Mouse (Mus musculus): ENCODE measurements around the gene Txndc8. TPM values are rescaled to one million over a fixed set of nuclear protein-coding genes. Genes with fewer than 3 reads are reported as not detected.

The Txndc8 gene
- polyA plus RNA-seq, 1 experiment from 2014 or later: not detected

DNA sequence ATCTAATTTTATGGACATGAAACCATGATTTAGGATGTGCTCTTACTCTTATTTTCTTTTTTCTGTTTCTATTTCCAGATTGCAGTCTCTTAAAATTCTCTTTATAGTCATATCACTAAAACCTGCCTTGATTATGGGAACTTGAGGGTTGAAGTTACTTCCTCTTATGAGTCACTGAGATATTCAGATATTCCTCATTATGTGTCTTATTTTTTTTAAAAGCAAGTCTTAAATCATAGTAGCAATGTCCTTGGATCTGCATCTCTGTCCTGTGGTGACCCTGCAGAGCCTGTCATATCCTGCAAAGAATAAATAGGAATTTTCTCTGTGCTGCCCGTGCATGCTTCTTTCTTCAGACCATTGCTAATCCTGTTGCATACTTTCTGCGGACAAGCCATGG, 31.2 kb upstream of the Txndc8 start:
- WGBS: 76% methylated on average over 2 of the region's 2 CpGs

DNA sequence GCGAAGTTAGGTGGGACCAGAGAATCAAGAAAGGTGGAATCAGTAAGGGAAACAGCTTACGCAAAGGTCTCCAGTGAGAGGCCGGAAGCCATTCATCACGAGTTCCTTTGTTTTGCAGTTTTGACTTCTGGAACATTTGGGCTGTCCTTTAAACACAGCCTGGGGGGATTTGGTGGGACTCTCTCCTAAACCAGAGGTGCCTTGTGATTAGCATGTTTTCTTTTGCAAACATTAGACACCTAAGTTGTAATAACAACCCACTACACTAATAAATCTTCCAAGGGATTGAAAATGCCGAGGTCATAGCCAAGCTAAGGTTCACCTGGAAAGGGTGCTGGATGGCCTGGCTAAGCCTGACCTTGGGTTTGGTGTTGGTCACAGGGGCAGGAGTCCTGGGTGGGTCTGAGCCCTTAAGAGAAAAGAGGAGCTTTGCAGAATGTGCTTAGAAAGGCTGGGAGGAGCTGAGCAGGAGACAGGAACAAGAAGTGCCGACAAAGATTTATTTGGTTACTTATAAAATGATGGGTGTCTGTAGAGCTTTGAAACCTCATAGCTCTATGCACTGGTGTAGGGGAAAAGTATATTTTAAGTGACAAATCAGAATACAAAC, 28.3 kb upstream of the Txndc8 start:
- Histone ChIP-seq H3K4me2 (replicated peaks; ENCODE audit: low read depth) (no peak overlapping the region), H3K9ac (ENCODE audit: low read depth, low read length) (no peak overlapping the region), H3K9me3 (ENCODE audit: control insufficient read depth) (no peaks in the 10 kb centered on the region), H3K27ac (ENCODE audit: low read depth, low read length) (no peak overlapping the region), H3K4me3 (ENCODE audit: low read depth, low read length) (no peak overlapping the region), H3K27me3 (replicated peaks; ENCODE audit: control insufficient read depth, insufficient read depth, low read length) (no peaks in the 10 kb centered on the region), H3K36me3 (ENCODE audit: control insufficient read depth, insufficient read depth) (no peaks in the 10 kb centered on the region), H3K4me1 (replicated peaks; ENCODE audit: control insufficient read depth, insufficient read depth, low read length) (no peaks in the 10 kb centered on the region)
- TF ChIP-seq CTCF (IDR thresholded peaks at IDR 0.05; ENCODE audit: low read depth): no peak
- WGBS: 67% methylated on average over 6 of the region's 6 CpGs
- ATAC-seq: no peak

More for the DNA sequence above, 31.2 kb upstream of the Txndc8 start:
- H3K27ac ChIP-seq (ENCODE audit: low read depth, low read length): no peak overlapping the region
- H3K36me3 ChIP-seq (ENCODE audit: control insufficient read depth, insufficient read depth): no peaks in the 10 kb centered on the region
- ATAC-seq: no peak
- H3K27me3 ChIP-seq (replicated peaks; ENCODE audit: control insufficient read depth, insufficient read depth, low read length): no peaks in the 10 kb centered on the region
- no peak overlapping the region for H3K4me2 ChIP-seq (replicated peaks; ENCODE audit: low read depth)
- no peak overlapping the region for H3K9ac ChIP-seq (ENCODE audit: low read depth, low read length)
- no peaks in the 10 kb centered on the region for H3K9me3 ChIP-seq (ENCODE audit: control insufficient read depth)
- TF ChIP-seq CTCF (IDR thresholded peaks at IDR 0.05; ENCODE audit: low read depth): no peak
- no peak overlapping the region for H3K4me3 ChIP-seq (ENCODE audit: low read depth, low read length)
- no peaks in the 10 kb centered on the region for H3K4me1 ChIP-seq (replicated peaks; ENCODE audit: control insufficient read depth, insufficient read depth, low read length)

DNA sequence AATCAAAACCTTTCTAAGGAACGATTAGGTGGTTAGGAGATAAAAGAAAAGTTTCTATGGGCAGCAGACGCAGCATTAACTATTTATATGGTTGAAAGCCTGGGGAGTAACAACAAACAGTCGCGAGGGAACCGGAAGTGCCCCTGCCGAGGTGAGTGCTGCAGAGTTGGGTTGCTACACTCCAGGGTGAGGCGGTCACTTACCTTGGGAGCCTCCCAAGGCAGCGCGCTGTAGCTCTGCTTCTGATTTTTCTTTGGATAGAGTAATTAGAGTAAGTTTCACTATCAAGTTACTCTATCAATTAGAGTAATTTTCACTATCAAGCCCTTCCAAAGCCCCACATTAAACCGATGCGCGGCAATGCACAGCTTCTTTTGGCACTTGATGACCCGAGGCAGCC, 25.7 kb upstream of the Txndc8 start:
- Histone ChIP-seq H3K36me3 (ENCODE audit: control insufficient read depth, insufficient read depth) (no peaks in the 10 kb centered on the region), H3K9me3 (ENCODE audit: control insufficient read depth) (0 out of 2 replicates have a peak, but pooled peaks cover 4% of the 10 kb centered on the region), H3K4me1 (replicated peaks; ENCODE audit: control insufficient read depth, insufficient read depth, low read length) (no peaks in the 10 kb centered on the region), H3K27me3 (replicated peaks; ENCODE audit: control insufficient read depth, insufficient read depth, low read length) (no peaks in the 10 kb centered on the region), H3K4me2 (replicated peaks; ENCODE audit: low read depth) (peak overlapping the region; percentile 57), H3K27ac (ENCODE audit: low read depth, low read length) (no peak overlapping the region), H3K9ac (ENCODE audit: low read depth, low read length) (no peak overlapping the region), H3K4me3 (ENCODE audit: low read depth, low read length) (peak overlapping the region; percentile 31)
- ATAC-seq: no peak
- WGBS: 40% methylated on average over 13 of the region's 13 CpGs
- TF ChIP-seq CTCF (IDR thresholded peaks at IDR 0.05; ENCODE audit: low read depth): no peak

DNA sequence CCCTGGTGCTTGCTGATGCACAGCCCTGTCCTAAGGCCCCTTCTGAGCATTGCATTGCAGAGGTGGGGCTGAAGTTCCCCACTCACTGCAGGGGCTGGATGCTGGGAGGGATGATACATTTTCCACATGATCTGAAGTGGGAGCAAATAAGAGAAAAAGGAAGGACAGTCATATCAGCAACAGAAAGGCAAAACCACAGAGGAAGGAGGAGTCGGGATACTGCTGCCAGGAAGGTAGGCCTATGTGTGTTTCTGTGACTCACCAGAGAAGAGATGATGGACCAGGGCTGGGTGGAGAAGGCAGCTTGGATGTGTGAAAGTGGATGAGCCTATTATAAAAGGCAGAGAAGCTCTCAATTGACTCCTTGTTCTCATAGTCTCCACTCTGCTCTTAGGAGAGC, 23.8 kb upstream of the Txndc8 start:
- Histone ChIP-seq H3K4me2 (replicated peaks; ENCODE audit: low read depth) (no peak overlapping the region), H3K4me3 (ENCODE audit: low read depth, low read length) (no peak overlapping the region), H3K27me3 (replicated peaks; ENCODE audit: control insufficient read depth, insufficient read depth, low read length) (no peaks in the 10 kb centered on the region), H3K9me3 (ENCODE audit: control insufficient read depth) (0 out of 2 replicates have a peak, but pooled peaks cover 4% of the 10 kb centered on the region), H3K4me1 (replicated peaks; ENCODE audit: control insufficient read depth, insufficient read depth, low read length) (no peaks in the 10 kb centered on the region), H3K9ac (ENCODE audit: low read depth, low read length) (no peak overlapping the region), H3K27ac (ENCODE audit: low read depth, low read length) (no peak overlapping the region), H3K36me3 (ENCODE audit: control insufficient read depth, insufficient read depth) (no peaks in the 10 kb centered on the region)
- no peak for ATAC-seq
- 79% methylated on average over 1 of the region's 1 CpGs for WGBS
- no peak for TF ChIP-seq CTCF (IDR thresholded peaks at IDR 0.05; ENCODE audit: low read depth)

DNA sequence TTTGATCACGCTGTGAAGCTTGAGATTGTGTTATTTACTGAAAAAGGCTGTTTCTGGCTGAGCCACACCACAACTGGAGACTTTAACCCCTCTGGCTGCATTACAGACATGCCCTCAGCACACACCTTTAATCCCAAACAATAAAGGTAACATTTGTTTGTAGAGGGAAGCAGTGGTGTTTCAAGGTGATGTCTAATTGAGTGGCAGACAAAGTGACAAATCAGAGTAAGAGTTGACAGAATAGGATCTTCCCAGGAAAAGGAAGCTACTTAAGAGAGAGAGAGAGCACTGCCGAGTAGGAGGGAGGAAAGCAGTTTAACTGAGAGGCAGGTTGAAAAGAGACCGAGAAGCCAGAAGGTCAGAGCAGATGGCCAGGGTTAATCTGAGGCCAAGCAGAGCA, 5.4 kb downstream of the Txndc8 start:
- no peaks in the 10 kb centered on the region for H3K27me3 ChIP-seq (replicated peaks; ENCODE audit: control insufficient read depth, insufficient read depth, low read length)
- H3K4me1 ChIP-seq (replicated peaks; ENCODE audit: control insufficient read depth, insufficient read depth, low read length): no peaks in the 10 kb centered on the region
- H3K9me3 ChIP-seq (ENCODE audit: control insufficient read depth): no peaks in the 10 kb centered on the region
- no peak overlapping the region for H3K9ac ChIP-seq (ENCODE audit: low read depth, low read length)
- no peak for TF ChIP-seq CTCF (IDR thresholded peaks at IDR 0.05; ENCODE audit: low read depth)
- H3K4me2 ChIP-seq (replicated peaks; ENCODE audit: low read depth): no peak overlapping the region
- no peak overlapping the region for H3K4me3 ChIP-seq (ENCODE audit: low read depth, low read length)
- WGBS: 57% methylated on average over 3 of the region's 3 CpGs
- no peaks in the 10 kb centered on the region for H3K36me3 ChIP-seq (ENCODE audit: control insufficient read depth, insufficient read depth)
- ATAC-seq: peak; percentile 43
- H3K27ac ChIP-seq (ENCODE audit: low read depth, low read length): no peak overlapping the region

DNA sequence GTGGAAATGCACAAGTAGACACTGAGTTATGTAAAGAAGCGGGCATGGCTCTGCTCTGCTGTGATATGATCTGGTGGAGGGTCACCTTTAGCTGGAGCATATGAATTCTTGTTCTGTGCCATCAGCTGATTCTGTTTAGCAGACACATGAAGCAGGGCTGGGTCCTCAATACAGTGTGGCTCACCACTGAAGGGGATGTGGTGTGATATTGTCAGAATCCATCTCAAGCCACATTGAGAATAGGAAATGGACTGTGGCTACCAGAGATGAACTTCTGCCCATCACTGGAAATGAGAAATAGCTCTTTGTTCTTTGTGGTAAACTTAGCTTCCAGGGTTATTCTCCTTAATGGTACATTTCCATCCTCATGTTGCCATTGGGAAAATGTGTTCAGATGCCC, 17.5 kb downstream of the Txndc8 start:
- no peaks in the 10 kb centered on the region for H3K36me3 ChIP-seq (ENCODE audit: control insufficient read depth, insufficient read depth)
- ATAC-seq: no peak
- no peaks in the 10 kb centered on the region for H3K9me3 ChIP-seq (ENCODE audit: control insufficient read depth)
- no peak overlapping the region for H3K9ac ChIP-seq (ENCODE audit: low read depth, low read length)
- no peak overlapping the region for H3K4me2 ChIP-seq (replicated peaks; ENCODE audit: low read depth)
- WGBS: 86% methylated on average over 1 of the region's 1 CpGs
- TF ChIP-seq CTCF (IDR thresholded peaks at IDR 0.05; ENCODE audit: low read depth): no peak
- no peaks in the 10 kb centered on the region for H3K27me3 ChIP-seq (replicated peaks; ENCODE audit: control insufficient read depth, insufficient read depth, low read length)
- no peak overlapping the region for H3K27ac ChIP-seq (ENCODE audit: low read depth, low read length)
- no peak overlapping the region for H3K4me3 ChIP-seq (ENCODE audit: low read depth, low read length)
- no peaks in the 10 kb centered on the region for H3K4me1 ChIP-seq (replicated peaks; ENCODE audit: control insufficient read depth, insufficient read depth, low read length)

Measured in intestine, postnatal 0 days (tissue).